Mouse (Mus musculus) spleen, postnatal 14 days (tissue): ENCODE measurements around the gene Mettl7a1.
"Not testable (repeated sequence)": the region's sequence is repeated elsewhere in the genome, so short reads cannot be mapped to it uniquely, and the experiment has no call there.

Source experiments
- DNase-seq, 2 experiments: peaks; one replicate each; pipeline ENCODE4 v3.0.0; 2021 to 2022; ENCODE audit warnings: low spot score in 2 of 2

Mettl7a1 gene

DNA sequence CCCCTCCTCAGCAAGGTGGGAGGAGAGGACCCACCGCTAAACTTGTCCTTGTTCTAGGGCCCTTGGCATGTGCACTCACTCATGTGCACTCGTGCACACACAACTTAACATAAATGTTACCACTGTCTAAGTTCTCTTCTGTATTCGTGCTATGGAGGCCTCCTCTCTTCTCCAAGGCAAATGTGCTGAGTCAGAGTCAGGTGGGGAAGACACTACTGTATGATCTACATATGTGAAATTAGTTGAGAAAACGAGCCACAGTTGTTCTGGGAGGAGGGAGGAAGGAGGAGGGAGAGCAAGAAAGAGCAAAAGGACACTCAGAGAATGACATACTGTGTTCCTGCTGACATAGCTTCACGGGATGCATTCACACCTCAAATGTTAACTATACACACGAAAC is 3.4 kb upstream of the Mettl7a1 start:
- no peak for DNase-seq

DNA sequence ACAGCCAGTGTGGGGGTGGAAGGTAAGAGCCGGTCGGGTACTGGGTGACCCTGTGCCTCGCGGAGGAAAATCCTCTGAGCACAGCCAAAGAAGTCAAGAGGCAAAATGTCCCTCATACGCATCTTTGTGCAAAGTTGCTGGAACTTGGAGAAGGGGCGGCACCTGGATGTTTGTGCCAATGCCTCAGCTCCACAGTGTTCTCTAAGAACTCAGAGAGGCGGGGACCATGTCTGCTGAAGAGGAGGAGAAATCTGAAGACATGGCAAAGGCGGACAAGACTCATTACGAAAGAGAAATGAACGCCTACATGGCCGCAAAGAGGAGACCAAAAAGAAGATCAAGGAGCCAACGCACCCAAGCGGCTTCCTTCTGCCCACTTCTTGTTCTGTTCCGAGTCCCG is 2.4 kb upstream of the Mettl7a1 start:
- no peak for DNase-seq

DNA sequence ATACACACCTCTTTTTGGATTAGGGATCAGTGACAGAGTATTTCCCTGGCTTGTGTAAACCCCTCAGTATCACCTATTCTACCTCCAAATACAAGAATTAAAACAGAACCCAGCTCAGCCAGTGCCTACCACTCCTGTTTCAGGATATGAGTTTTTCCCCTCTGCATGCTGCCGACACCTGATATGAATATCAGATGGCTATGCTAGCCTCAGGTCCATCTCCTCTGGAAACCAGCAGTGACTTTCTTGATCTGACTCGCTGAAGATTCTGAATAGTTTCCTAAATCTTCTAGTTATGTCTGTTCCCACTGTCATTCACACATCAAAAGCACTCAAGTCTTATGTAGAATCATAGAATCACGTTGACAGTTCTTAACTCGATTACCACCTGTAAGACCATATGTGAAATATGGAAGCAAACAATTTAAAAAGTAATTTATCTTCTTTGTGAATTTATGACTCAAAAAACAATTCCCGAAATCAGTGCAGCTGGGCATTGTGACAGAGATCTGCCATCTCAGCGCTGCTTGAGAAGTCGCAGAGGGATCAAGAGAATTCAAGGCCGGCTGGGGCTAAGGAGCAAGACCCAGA is 417 bp upstream of the Mettl7a1 start:
- no peak for DNase-seq

DNA sequence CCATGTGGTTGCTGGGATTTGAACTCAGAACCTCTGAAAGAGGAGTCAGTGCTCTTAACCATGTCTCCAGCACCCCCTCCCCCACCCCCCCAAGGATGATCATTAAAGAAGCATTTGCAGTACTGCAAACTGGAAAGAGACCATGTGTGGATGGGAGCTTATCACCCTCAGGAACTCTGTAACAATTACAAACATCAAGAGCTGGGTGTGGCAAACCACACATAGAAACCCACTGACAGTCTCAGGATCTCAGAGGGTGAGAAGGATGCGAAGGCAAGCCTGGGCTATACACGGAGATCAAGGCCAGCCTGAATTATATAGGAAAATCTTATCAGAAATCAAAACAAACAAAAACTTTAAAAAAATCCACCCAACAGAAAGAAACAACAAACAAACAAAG is 2.3 kb downstream of the Mettl7a1 start:
- DNase-seq, result no peak

DNA sequence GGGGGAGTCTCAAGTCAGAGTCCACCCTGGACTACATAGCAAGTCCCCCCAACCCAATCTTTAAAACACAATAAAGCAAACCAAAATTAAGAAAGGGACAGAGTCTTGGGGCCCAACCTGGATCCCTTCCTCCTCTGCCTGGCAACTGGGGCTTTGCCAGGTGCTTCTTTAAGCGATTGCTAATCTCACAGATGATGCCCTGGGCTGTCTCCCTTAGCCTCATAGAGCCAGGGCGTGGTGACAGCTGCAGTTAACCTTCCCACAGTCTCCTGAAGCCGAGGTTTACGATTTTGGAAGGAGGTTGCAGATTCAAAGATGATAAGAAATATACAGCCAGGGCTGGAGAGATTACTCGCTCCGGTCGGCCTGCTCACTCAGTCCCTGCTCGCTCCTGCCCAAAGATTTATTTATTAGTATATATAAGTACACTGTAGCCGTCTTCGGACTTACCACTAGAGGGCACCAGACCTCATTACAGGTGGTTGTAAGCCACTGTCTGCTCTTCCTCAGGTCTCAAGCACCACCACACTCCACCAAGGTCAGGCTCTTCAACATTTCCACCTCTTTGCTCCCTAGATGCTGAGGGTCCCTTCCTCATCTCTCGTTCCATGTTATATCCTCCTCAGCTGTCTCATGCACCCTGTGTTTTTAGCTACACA is 3.6 kb downstream of the Mettl7a1 start:
- DNase-seq, result peak in 1 of 2 experiments; percentile 22

DNA sequence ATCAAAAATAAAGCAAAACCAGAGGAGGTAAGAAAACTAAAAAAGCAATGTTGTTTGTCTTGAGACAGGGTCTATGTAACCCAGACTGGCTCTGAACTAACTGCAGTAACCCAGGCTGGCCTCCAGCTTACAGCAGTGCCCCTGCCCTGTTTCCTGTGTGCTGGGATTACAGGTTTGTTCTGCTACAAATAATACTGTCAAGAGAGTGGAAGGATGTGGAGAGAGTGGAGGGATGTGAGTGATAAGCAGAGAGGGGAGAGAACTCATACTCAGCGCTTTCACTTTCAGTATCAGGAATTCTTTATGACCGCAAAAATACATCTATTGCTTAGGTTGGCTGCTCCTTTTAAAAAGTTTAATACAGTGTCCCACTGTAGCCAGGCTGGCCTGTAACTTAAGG is 8.4 kb downstream of the Mettl7a1 start:
- no peak for DNase-seq

DNA sequence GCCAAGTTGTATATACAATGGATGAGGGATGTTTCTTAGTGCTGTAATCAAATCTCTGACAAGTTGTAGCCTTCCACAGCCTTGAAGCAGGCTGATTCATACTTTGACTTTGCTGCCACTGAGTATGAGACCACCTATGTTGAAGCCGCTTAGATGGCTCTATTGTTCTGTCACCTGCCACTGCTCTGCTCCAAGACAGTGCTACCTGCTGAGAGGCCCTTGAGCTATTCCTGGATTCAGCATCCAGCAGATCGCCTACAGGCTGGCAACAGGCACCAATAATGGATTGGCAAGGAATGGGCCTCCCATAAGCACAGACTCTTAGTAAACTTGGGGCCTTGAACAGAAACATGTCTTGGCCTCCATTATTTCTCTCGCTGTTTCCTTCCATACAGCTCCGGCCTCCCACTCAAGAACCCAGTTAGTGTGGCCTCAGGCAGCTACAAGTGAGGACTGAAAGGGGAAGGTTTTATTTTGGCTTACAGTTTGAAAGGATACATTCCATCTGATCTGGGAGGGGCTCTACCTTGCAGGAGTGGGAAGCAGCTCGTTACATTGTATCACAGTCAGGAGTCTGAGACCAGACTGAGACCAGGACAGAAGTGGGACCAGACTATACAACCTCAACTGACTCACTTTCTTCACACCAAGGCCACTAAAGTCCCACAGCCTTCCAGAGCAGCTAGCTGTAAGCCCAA is 10.7 kb downstream of the Mettl7a1 start:
- DNase-seq, result no peak

DNA sequence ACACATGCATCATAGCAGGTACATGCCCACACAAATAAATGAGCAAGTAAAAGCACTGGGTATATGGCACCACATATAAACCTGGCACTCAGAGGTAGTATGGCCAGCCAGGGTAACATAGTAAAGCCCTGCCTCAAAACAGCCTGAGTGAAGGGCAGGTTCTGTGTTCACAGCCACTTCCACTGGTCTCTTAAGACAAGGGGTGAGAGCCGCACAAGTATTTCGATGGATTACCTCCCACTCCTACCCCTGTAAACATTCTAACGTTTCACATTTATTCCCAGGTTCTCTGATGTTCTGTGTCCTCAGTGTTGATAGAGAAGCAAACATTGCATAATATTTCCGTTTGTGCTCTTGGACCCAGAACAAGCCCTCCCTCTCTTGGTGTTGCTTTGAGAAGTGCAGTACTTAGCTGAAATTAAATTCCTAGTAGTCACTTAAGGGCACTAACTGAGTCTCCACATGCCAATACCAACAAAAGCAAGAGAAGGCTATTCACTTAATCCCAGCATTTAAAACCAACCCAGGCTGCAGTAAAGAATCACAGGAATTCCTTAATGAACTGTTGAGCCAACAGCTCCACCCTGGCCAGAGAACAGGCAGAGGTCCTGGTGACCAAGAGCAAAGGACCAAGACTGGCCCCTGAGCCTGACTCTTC is 14.2 kb downstream of the Mettl7a1 start:
- not testable (repeated sequence) for DNase-seq

DNA sequence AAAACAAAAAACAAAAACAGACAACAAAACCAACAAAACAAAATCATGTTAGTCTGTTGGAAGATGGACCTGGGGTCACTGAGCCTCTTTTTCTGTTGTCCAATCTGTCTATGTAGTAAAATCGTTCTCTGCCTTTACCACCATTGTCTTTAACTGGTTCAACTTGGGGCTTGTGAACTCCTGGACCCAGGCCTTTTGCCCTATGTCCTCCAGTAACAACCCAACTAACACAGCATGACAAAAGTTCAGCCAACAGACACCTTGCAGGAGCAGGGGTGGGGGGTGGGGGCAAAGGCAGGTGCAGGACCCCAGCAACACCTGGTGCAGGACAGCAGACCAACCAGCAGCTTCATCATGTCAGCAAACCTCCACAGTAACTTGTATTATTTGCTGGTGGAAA is 15.9 kb downstream of the Mettl7a1 start:
- DNase-seq, result no peak

DNA sequence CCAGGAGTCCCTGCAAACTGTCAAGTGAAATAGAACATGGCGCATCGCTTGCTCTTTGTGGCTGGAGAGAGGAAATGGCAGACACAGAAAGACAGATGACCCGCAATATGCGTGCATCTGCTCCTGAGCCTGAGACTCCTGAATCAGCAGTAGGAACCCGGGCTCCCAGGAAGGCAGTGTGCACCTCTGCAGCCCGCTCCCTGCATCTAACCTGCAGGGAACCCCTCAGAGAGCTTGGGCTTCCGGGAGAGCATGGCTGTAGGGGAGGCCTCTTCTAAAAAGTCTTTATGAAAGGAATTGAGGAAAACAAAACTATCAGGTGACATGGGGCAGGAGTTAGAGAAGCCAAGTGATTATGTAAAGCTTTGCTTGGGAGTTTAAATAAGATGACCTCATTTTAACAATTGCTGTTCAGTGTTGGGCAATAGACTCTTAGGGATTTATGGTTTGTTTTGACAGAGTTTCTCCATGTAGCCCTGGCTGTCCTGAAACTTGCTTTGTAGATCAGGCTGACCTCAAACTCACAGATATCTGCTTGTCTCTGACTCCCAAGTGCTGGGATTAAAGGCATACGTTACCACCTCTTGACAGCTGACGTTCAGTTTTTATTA is 16.5 kb downstream of the Mettl7a1 start:
- DNase-seq, result no peak

DNA sequence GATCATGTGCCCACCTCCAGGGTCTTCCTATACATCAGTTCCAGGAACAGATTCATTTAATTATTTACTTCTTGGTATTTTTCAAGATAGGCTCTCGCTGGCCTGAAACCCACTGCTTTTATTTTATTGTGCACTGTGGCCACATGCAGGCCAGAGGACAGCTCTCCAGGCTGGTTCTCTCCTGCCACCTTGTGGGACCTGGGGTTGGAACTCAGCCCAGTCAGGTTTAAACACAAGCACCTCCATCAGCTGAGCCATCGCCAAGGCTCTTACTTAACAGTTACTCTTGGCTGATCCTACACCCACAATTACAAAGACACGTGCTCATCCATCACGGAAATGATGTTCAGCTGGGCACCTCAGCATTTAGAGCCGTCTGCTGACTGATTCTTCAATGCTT is 17.2 kb downstream of the Mettl7a1 start:
- no peak for DNase-seq

DNA sequence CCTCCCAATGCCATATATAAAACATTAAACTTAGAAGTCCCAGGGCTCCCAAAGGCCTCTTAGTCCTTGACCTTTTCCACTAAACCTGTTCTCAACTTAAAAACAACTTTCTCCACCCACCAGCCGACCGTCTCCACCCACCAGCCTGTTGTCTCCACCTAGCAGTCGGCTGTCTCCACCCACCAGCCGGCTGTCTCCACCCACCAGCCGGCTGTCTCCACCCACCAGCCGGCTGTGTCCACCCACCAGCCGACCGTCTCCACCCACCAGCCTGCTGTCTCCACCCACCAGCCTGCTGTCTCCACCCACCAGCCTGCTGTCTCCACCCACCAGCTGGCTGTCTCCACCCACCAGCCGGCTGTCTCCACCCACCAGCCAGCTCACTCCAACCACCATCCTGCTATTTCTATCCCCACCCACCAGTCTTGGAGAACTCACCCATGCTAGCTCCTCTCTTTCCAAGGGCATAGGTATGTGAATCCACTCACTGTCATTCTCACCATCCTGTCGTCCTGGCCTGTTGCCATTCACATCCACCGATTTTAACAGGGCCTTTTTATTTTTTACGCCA is 20.2 kb downstream of the Mettl7a1 start:
- no peak for DNase-seq

DNA sequence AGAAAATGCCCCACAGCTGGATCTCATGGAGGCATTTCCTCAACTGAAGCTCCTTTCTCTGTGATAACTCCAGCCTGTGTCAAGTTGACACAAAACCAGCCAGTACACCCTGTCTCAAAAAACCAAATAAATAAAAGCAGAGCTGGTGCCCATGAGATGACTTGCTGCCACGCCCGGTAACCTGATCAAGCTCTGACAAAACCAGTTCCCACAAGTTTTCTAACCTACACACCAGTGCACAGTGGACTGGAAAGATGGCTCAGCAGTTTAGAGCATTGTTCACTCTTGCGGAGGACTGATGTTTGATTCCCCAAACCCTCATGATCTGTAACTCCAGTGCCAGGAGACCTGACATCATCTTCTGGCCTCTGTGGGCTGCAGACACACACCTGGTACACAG is 21.3 kb downstream of the Mettl7a1 start:
- DNase-seq, result no peak

DNA sequence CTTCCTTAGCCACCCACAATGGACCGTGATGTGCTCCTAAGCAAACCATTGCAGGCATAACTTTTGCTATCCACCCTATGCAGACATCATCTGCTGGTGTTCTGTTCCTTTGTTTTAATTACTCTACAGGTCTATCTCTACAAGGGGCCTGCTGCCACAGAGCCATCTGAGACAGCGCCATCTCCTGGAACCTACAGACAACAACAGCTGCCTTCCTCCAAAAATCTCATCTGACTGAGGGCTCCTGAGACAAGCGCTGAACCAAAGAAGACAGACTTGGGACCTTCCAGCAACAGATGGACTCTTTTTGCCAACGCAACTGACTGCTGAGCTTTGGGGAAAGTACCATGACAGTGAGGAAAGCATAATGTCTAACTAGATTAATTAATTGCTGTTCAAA is 24.1 kb downstream of the Mettl7a1 start:
- not testable (repeated sequence) for DNase-seq

DNA sequence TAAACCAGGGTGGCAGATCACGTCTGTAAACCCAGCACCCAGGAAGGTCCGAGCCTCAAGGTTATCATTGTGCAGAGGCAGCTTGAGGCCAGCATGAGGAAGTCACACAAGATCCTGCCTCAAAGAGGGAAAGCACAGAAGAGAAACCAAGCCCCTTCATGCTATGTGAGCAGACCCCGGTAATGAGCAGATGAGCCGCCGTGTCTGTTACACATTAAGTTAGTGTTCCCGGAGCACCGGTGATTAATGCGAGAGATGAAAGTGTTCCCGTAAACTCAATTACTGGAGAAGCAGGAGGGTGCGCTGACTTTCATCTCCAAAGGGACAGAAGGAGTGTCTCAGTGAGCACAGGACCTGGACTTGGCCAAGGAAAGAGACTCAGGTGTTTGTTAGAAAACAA is 25.4 kb downstream of the Mettl7a1 start:
- not testable (repeated sequence) for DNase-seq

DNA sequence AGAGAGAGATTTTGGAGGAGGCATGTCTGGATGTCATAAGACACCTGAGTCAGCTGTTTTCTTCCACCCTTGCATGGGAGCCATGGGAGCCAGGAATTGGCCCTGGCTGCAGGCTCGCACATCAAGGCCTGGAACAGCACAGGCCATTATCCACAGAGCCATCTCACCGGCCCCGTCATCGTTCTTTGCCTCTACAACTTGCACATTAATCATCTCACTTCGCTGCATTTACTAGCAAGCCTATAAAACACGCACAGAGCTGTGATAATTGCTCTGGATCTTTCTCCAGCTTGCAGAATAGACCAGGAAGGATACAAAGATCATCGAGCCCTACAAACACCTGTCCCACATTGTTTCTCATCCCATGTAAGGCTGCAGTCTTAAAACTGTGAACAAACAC is 26.8 kb downstream of the Mettl7a1 start:
- DNase-seq, result no peak

DNA sequence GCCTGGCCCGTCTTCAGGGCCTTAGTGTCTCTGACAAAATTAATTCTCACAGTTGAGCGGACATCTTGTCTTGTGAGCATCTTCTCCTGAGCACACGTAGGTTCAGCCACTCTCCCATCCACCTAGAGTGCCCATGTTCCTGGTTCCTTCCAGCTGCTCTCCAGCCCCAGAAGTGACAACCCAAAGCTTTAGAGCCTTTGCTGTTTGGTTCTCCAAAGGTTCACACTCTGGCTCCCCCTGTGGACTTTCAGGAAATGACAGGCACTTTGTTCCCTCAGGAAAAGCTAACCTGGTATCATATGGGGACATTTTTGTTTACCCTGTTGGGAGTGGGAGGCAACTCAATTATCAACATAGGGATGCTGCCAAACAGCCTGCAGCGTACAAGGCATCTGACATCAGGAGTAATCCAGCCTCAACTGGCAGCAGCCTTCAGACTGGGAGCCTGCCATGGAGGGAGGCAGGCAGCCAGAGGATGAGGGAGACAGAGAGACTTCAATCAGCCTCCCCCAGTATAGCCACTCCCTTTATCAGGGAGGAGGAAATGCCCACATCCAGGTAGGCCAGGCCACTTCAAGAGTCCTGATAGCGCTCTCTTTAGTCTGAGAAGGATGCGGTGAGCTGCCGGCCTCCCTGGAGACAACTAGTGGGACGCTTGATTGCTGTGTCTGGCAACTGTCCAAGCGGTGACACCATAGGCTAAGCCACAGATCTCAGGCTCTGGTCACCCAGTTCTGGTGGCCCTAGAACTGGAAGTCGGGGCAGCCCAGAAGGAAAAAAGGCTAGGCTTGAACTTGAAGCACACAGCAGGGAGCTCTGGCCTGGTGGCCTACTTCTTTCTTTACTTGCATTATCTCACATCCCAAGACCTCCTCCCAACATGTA is 28.4 kb downstream of the Mettl7a1 start:
- not testable (repeated sequence) for DNase-seq

DNA sequence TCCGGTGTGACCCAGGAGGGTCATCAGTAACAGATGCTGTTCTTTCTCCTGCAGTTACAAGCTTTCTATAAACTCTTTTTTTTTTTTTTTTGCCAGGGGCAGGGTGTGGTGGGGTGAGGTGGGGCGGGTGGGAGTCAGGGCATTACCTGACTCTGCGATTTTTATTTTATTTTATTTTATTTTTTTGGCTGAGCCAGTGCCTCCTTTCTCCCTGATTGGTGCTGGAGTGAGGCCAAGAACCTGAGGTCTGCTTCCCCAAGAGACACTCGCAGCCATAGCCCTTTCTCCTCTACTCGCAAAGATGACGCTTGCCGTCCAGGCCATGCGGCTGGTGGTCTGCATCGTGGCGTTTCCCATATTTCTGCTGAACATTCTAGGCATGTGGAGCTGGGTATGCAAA is 30.7 kb downstream of the Mettl7a1 start, which contains the start of gene Mettl7a3:
Gene Mettl7a3 (plus strand): TSS at position 301 of the 400 bp plus-strand sequence.
- no peak for DNase-seq

DNA sequence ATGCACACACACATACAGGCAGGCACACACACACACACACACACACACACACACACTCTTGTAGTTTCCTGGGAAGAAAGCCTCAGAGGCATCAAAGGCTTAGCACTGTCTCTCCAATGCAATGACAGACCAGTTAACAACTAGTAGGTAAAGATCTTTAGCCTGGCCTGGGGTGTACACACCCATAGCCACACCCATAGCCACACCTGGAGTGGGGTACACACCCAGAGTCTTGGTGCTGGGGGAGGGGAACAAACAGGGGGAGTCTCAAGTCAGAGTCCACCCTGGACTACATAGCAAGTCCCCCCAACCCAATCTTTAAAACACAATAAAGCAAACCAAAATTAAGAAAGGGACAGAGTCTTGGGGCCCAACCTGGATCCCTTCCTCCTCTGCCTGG is 33.4 kb downstream of the Mettl7a1 start:
- not testable (repeated sequence) for DNase-seq

DNA sequence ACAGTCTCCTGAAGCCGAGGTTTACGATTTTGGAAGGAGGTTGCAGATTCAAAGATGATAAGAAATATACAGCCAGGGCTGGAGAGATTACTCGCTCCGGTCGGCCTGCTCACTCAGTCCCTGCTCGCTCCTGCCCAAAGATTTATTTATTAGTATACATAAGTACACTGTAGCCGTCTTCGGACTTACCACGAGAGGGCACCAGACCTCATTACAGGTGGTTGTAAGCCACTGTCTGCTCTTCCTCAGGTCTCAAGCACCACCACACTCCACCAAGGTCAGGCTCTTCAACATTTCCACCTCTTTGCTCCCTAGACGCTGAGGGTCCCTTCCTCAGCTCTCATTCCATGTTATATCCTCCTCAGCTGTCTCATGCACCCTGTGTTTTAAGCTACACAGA is 33.9 kb downstream of the Mettl7a1 start:
- peak; percentile 45 to 60 for DNase-seq
